Mouse (Mus musculus): ENCODE measurements around the gene Crispld2.

- TF ChIP-seq CTCF (IDR thresholded peaks at IDR 0.05; ENCODE audit: extremely low read depth, insufficient read length, insufficient replicate concordance, low read depth, low read length) (no peak), POLR2A (IDR thresholded peaks at IDR 0.05; ENCODE audit: low read depth, low read length) (no peak)
These were observed 24.2 kb downstream of the Crispld2 start for GRCm38 (mm10) chr8:120016424-120016823.
